Mouse (Mus musculus): ENCODE results near the gene Trappc4. TPM values are rescaled to one million over a fixed set of nuclear protein-coding genes. Genes with fewer than 3 reads are reported as not detected.
A peak's percentile ranks its signal among the peaks of the same experiment; 100 is the strongest.
"Not testable (repeated sequence)": the region's sequence is repeated elsewhere in the genome, so short reads cannot be mapped to it uniquely, and the experiment has no call there.

The Trappc4 gene
- polyA plus RNA-seq, 1 experiment from 2014 or later, result 186 TPM

- 93% methylated on average over 1 of the region's 1 CpGs for WGBS
- Histone ChIP-seq H3K4me1 (replicated peaks; ENCODE audit: control insufficient read depth, insufficient read depth, low read length) (peaks cover 4% of the 10 kb centered on the region; the same call in 1 of the 2 replicates), H3K36me3 (ENCODE audit: control insufficient read depth, insufficient read depth, low read length) (peaks cover 23% of the 10 kb centered on the region; the same call in 1 of the 2 replicates), H3K27me3 (ENCODE audit: control insufficient read depth, insufficient read depth, low read length) (no peaks in the 10 kb centered on the region), H3K4me2 (ENCODE audit: low read depth, low read length, severe bottlenecking) (no peak overlapping the region), H3K27ac (ENCODE audit: low read depth, low read length) (no peak overlapping the region), H3K4me3 (ENCODE audit: low read depth, low read length) (no peak overlapping the region), H3K9me3 (ENCODE audit: control insufficient read depth, low read length) (no peaks in the 10 kb centered on the region), H3K9ac (ENCODE audit: low read length) (no peak overlapping the region)
- ATAC-seq (replicated peaks; ENCODE audit: low FRiP score), result no peak
- DNase-seq (ENCODE audit: low spot score), result no peak
Observed at GRCm38 (mm10) chr9:44411601-44412130, 4.3 kb upstream of the Trappc4 start.

- Histone ChIP-seq H3K36me3 (ENCODE audit: control insufficient read depth, insufficient read depth, low read length) (peaks cover 20% of the 10 kb centered on the region; the same call in 1 of the 2 replicates), H3K27ac (ENCODE audit: low read depth, low read length) (no peak overlapping the region), H3K4me1 (replicated peaks; ENCODE audit: control insufficient read depth, insufficient read depth, low read length) (peaks cover 4% of the 10 kb centered on the region; the same call in 1 of the 2 replicates), H3K27me3 (ENCODE audit: control insufficient read depth, insufficient read depth, low read length) (no peaks in the 10 kb centered on the region), H3K4me3 (ENCODE audit: low read depth, low read length) (no peak overlapping the region), H3K4me2 (ENCODE audit: low read depth, low read length, severe bottlenecking) (no peak overlapping the region), H3K9ac (ENCODE audit: low read length) (no peak overlapping the region), H3K9me3 (ENCODE audit: control insufficient read depth, low read length) (no peaks in the 10 kb centered on the region)
- 87% methylated on average over 2 of the region's 2 CpGs for WGBS
- DNase-seq (ENCODE audit: low spot score) (no peak), ATAC-seq (replicated peaks; ENCODE audit: low FRiP score) (no peak)
Observed at GRCm38 (mm10) chr9:44410647-44411336, 3.4 kb upstream of the Trappc4 start.

- 89% methylated on average over 9 of the region's 9 CpGs for WGBS
- H3K27ac ChIP-seq (ENCODE audit: low read depth, low read length), result not testable (repeated sequence)
Observed at GRCm38 (mm10) chr9:44408693-44409092, 1.3 kb upstream of the Trappc4 start.

GRCm38 (mm10) chr9:44407752-44408097, 325 bp upstream of the Trappc4 start:
- DNase-seq (ENCODE audit: low spot score), result no peak
- H3K4me2 ChIP-seq (ENCODE audit: low read depth, low read length, severe bottlenecking), result peak overlapping the region; percentile 74
- H3K27ac ChIP-seq (ENCODE audit: low read depth, low read length), result peak overlapping the region; percentile 86
- no peak for ATAC-seq (replicated peaks; ENCODE audit: low FRiP score)
- peaks cover 4% of the 10 kb centered on the region; the same call in 1 of the 2 replicates for H3K4me1 ChIP-seq (replicated peaks; ENCODE audit: control insufficient read depth, insufficient read depth, low read length)
- peaks cover 17% of the 10 kb centered on the region; the same call in 1 of the 2 replicates for H3K36me3 ChIP-seq (ENCODE audit: control insufficient read depth, insufficient read depth, low read length)
- under 1% methylated on average over 22 of the region's 24 CpGs for WGBS
- H3K9me3 ChIP-seq (ENCODE audit: control insufficient read depth, low read length), result no peaks in the 10 kb centered on the region
- peak overlapping the region; percentile 84 for H3K9ac ChIP-seq (ENCODE audit: low read length)
- H3K4me3 ChIP-seq (ENCODE audit: low read depth, low read length), result peak overlapping the region; percentile 84
- no peaks in the 10 kb centered on the region for H3K27me3 ChIP-seq (ENCODE audit: control insufficient read depth, insufficient read depth, low read length)

More at GRCm38 (mm10) chr9:44408693-44409092, 1.3 kb upstream of the Trappc4 start:
- H3K9ac ChIP-seq (ENCODE audit: low read length); H3K9me3 ChIP-seq (ENCODE audit: control insufficient read depth, low read length); H3K27me3 ChIP-seq (ENCODE audit: control insufficient read depth, insufficient read depth, low read length); ATAC-seq (replicated peaks; ENCODE audit: low FRiP score); DNase-seq (ENCODE audit: low spot score); H3K4me1 ChIP-seq (replicated peaks; ENCODE audit: control insufficient read depth, insufficient read depth, low read length): not testable (repeated sequence)
- H3K4me3 ChIP-seq (ENCODE audit: low read depth, low read length), result peak overlapping the region; percentile 84
- peak overlapping the region; percentile 74 for H3K4me2 ChIP-seq (ENCODE audit: low read depth, low read length, severe bottlenecking)
- peaks cover 20% of the 10 kb centered on the region; the same call in 1 of the 2 replicates for H3K36me3 ChIP-seq (ENCODE audit: control insufficient read depth, insufficient read depth, low read length)

- 85% methylated on average over 3 of the region's 3 CpGs for WGBS
- H3K36me3 ChIP-seq (ENCODE audit: control insufficient read depth, insufficient read depth, low read length), result peaks cover 15% of the 10 kb centered on the region; the same call in 1 of the 2 replicates
- no peak for DNase-seq (ENCODE audit: low spot score)
Observed at GRCm38 (mm10) chr9:44405011-44405410, 2.4 kb downstream of the Trappc4 start.

GRCm38 (mm10) chr9:44401081-44401480, 6.3 kb downstream of the Trappc4 start:
- Histone ChIP-seq H3K4me2 (ENCODE audit: low read depth, low read length, severe bottlenecking) (no peak overlapping the region), H3K9ac (ENCODE audit: low read length) (no peak overlapping the region), H3K9me3 (ENCODE audit: control insufficient read depth, low read length) (no peaks in the 10 kb centered on the region), H3K36me3 (ENCODE audit: control insufficient read depth, insufficient read depth, low read length) (peaks cover 8% of the 10 kb centered on the region; the same call in 1 of the 2 replicates), H3K4me3 (ENCODE audit: low read depth, low read length) (no peak overlapping the region), H3K27me3 (ENCODE audit: control insufficient read depth, insufficient read depth, low read length) (no peaks in the 10 kb centered on the region), H3K4me1 (replicated peaks; ENCODE audit: control insufficient read depth, insufficient read depth, low read length) (peaks cover 10% of the 10 kb centered on the region; the same call in 1 of the 2 replicates), H3K27ac (ENCODE audit: low read depth, low read length) (no peak overlapping the region)
- ATAC-seq (replicated peaks; ENCODE audit: low FRiP score) (no peak), DNase-seq (ENCODE audit: low spot score) (no peak)
- WGBS, result 86% methylated on average over 4 of the region's 4 CpGs

More at GRCm38 (mm10) chr9:44405011-44405410, 2.4 kb downstream of the Trappc4 start:
- H3K4me2 ChIP-seq (ENCODE audit: low read depth, low read length, severe bottlenecking), result no peak overlapping the region
- no peak overlapping the region for H3K4me3 ChIP-seq (ENCODE audit: low read depth, low read length)
- H3K27me3 ChIP-seq (ENCODE audit: control insufficient read depth, insufficient read depth, low read length), result no peaks in the 10 kb centered on the region
- H3K9me3 ChIP-seq (ENCODE audit: control insufficient read depth, low read length), result no peaks in the 10 kb centered on the region
- no peak overlapping the region for H3K9ac ChIP-seq (ENCODE audit: low read length)
- H3K27ac ChIP-seq (ENCODE audit: low read depth, low read length), result no peak overlapping the region
- ATAC-seq (replicated peaks; ENCODE audit: low FRiP score), result no peak
- H3K4me1 ChIP-seq (replicated peaks; ENCODE audit: control insufficient read depth, insufficient read depth, low read length), result peaks cover 4% of the 10 kb centered on the region; the same call in 1 of the 2 replicates

GRCm38 (mm10) chr9:44399795-44400114, 7.6 kb downstream of the Trappc4 start:
- H3K27me3 ChIP-seq (ENCODE audit: control insufficient read depth, insufficient read depth, low read length), result no peaks in the 10 kb centered on the region
- H3K4me3 ChIP-seq (ENCODE audit: low read depth, low read length), result no peak overlapping the region
- H3K9ac ChIP-seq (ENCODE audit: low read length), result no peak overlapping the region

GRCm38 (mm10) chr9:44399114-44399794, 8.1 kb downstream of the Trappc4 start:
- no peak overlapping the region for H3K27ac ChIP-seq (ENCODE audit: low read depth, low read length)
- ATAC-seq (replicated peaks; ENCODE audit: low FRiP score) (no peak), DNase-seq (ENCODE audit: low spot score) (peak; percentile 52)
- no peak overlapping the region for H3K4me3 ChIP-seq (ENCODE audit: low read depth, low read length)
- peaks cover 8% of the 10 kb centered on the region; the same call in 1 of the 2 replicates for H3K36me3 ChIP-seq (ENCODE audit: control insufficient read depth, insufficient read depth, low read length)
- 85% methylated on average over 13 of the region's 13 CpGs for WGBS
- peaks cover 10% of the 10 kb centered on the region; the same call in 1 of the 2 replicates for H3K4me1 ChIP-seq (replicated peaks; ENCODE audit: control insufficient read depth, insufficient read depth, low read length)
- H3K9ac ChIP-seq (ENCODE audit: low read length), result no peak overlapping the region
- H3K9me3 ChIP-seq (ENCODE audit: control insufficient read depth, low read length), result no peaks in the 10 kb centered on the region
- no peaks in the 10 kb centered on the region for H3K27me3 ChIP-seq (ENCODE audit: control insufficient read depth, insufficient read depth, low read length)
- H3K4me2 ChIP-seq (ENCODE audit: low read depth, low read length, severe bottlenecking), result no peak overlapping the region

More at GRCm38 (mm10) chr9:44399795-44400114, 7.6 kb downstream of the Trappc4 start:
- no peak overlapping the region for H3K27ac ChIP-seq (ENCODE audit: low read depth, low read length)
- ATAC-seq (replicated peaks; ENCODE audit: low FRiP score) (no peak), DNase-seq (ENCODE audit: low spot score) (no peak)
- H3K4me2 ChIP-seq (ENCODE audit: low read depth, low read length, severe bottlenecking), result no peak overlapping the region
- peaks cover 10% of the 10 kb centered on the region; the same call in 1 of the 2 replicates for H3K4me1 ChIP-seq (replicated peaks; ENCODE audit: control insufficient read depth, insufficient read depth, low read length)
- 90% methylated on average over 6 of the region's 6 CpGs for WGBS
- peaks cover 8% of the 10 kb centered on the region; the same call in 1 of the 2 replicates for H3K36me3 ChIP-seq (ENCODE audit: control insufficient read depth, insufficient read depth, low read length)
- no peaks in the 10 kb centered on the region for H3K9me3 ChIP-seq (ENCODE audit: control insufficient read depth, low read length)
